Mouse (Mus musculus) limb, embryonic 13.5 days (tissue): ENCODE results near the gene Zfp764. TPM values are rescaled to one million over a fixed set of nuclear protein-coding genes. Genes with fewer than 3 reads are reported as not detected.
A peak's percentile ranks its signal among the peaks of the same experiment; 100 is the strongest.
"Not testable (repeated sequence)": the region's sequence is repeated elsewhere in the genome, so short reads cannot be mapped to it uniquely, and the experiment has no call there.

Experiments
- ATAC-seq: fragments of 200-750 bp; cut with Nextera tagmentation; 2 replicates; pipeline ENCODE4 v1.8.0; 2017; ENCODE audit warnings: low read depth, moderate number of reproducible peaks, moderate TSS enrichment; ENCODE audit not compliant: low FRiP score
- H3K27ac ChIP-seq: fragments of 300-500 bp; sonication (generic); 2 replicates; pipeline ENCODE4 v1.5.1; 2015; ENCODE audit warnings: inconsistent platforms, mild to moderate bottlenecking, moderate library complexity
- H3K27me3 ChIP-seq: fragments of 300-500 bp; sonication (generic); 2 replicates; pipeline ENCODE4 v1.6.1; 2015; ENCODE audit warnings: mild to moderate bottlenecking, inconsistent platforms
- H3K36me3 ChIP-seq: fragments of 300-500 bp; sonication (generic); 2 replicates; pipeline ENCODE4 v1.6.1; 2015; ENCODE audit warnings: inconsistent platforms, mild to moderate bottlenecking, moderate library complexity
- H3K4me1 ChIP-seq: fragments of 300-500 bp; sonication (generic); 2 replicates; pipeline ENCODE4 v1.6.1; 2015; ENCODE audit warnings: inconsistent platforms
- H3K4me2 ChIP-seq: fragments of 300-500 bp; sonication (generic); replicated peaks from 2 replicates; pipeline ENCODE4 v1.6.1; 2015; ENCODE audit warnings: inconsistent platforms, mild to moderate bottlenecking, moderate library complexity
- H3K4me3 ChIP-seq: fragments of 300-500 bp; sonication (generic); 2 replicates; pipeline ENCODE4 v1.5.1; 2015; ENCODE audit warnings: moderate library complexity, mild to moderate bottlenecking, inconsistent platforms
- H3K9ac ChIP-seq: fragments of 300-500 bp; sonication (generic); 2 replicates; pipeline ENCODE4 v1.6.1; 2015; ENCODE audit warnings: mild to moderate bottlenecking, inconsistent platforms
- H3K9me3 ChIP-seq: fragments of 300-500 bp; sonication (generic); 2 replicates; pipeline ENCODE4 v1.6.1; 2016; ENCODE audit warnings: inconsistent platforms
- WGBS: fragments of 180-500 bp; shearing (Covaris S2); methylation state at CpG from one replicate; pipeline ENCODE4 v1.1.7; 2015; 5-methylcytosine and 5-hydroxymethylcytosine counted together
- polyA plus RNA-seq: library from polyadenylated mRNA; unstranded; fragments of >200 nt; fragmentation: Nextera tagmentation; extraction: Ambion mirVana; gene quantifications from 2 replicates; pipeline ENCODE4 v1.2.1, GENCODE M21; 2015

Zfp764 gene
- polyA plus RNA-seq, 1 experiment from 2014 or later, result 8.4 TPM

DNA sequence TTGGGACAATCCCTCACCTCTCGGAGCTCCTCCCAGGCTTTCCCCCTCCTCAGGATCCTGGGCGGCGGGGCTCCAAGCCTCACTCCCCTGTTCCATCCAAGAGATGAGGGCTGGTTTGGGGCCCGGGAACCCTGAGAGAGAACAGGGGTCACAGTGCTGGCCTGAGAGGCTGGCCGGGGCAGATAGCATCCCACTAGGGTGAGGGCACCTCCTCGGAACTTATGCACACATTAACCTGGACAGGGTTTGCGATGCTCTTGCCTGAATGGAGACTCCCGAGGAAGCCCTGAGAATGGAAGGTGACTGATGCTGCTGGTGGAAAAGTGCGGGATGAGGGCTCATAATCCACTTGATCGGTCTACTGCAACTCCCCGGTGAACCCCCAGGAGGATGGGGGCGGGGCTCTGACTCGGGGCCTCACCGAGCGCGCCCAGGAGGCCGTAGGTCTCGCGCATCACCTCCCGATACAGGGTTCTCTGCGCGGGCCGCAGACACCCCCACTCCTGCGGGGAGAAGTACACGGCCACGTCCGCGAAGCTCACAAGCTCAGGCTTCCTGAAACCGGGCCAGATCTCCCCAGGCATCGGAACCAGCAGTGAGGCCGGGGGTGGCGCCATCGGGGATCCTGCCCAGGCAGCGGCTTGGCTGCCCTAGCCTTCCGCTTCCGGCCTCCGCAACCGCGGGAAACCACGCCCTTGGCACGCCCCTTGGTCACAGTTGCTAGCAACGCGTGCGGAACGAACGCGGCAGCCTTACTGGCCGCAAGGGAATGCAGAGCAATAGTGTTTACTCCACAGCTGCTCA lies 15.0 kb upstream of the Zfp764 start, which contains the start of gene Zfp688:
Zfp688 (minus strand) TSS at position 681 of the 804 bp plus-strand sequence.
- H3K4me3 ChIP-seq, result peak within 1 kb of the TSS; percentile 75
- ATAC-seq, result peak; percentile 96
- WGBS, result under 1% methylated on average over 48 of the region's 48 CpGs
- peaks cover 18% of the 10 kb centered on the region for H3K27me3 ChIP-seq
- H3K4me2 ChIP-seq, result peak within 1 kb of the TSS; percentile 98
- peaks cover 15% of the 10 kb centered on the region for H3K4me1 ChIP-seq
- H3K36me3 ChIP-seq, result peaks cover 18% of the 10 kb centered on the region
- H3K9ac ChIP-seq, result peak within 1 kb of the TSS; percentile 93
- peak within 1 kb of the TSS; percentile 62; the same call in 1 of the 2 replicates for H3K27ac ChIP-seq
- no peaks in the 10 kb centered on the region for H3K9me3 ChIP-seq

DNA sequence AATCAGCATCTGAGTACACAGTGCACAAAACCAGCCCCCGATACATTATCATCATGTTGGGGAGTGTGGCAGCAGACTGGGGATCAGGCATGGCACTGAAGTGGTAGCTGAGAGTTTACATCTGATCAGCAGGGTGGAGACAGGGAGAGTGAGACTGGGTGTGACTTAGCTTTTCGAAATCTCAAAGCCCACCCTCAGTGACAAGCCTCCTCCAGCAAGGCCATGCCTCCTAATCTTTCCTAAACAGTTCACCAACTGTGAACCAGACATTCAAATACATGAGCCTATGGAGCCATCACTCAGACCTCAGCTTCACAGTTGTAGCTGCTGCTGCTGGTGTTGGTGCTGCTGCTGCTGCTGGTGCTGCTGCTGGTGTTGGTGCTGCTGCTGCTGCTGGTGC lies 4.8 kb upstream of the Zfp764 start:
- no peaks in the 10 kb centered on the region for H3K36me3 ChIP-seq
- no peak overlapping the region for H3K4me3 ChIP-seq
- 66% methylated on average over 2 of the region's 2 CpGs for WGBS
- no peak for ATAC-seq
- H3K9me3 ChIP-seq, result no peaks in the 10 kb centered on the region
- H3K4me1 ChIP-seq, result no peaks in the 10 kb centered on the region
- H3K9ac ChIP-seq, result no peak overlapping the region
- H3K4me2 ChIP-seq, result no peak overlapping the region
- H3K27ac ChIP-seq, result no peak overlapping the region
- H3K27me3 ChIP-seq, result no peaks in the 10 kb centered on the region

DNA sequence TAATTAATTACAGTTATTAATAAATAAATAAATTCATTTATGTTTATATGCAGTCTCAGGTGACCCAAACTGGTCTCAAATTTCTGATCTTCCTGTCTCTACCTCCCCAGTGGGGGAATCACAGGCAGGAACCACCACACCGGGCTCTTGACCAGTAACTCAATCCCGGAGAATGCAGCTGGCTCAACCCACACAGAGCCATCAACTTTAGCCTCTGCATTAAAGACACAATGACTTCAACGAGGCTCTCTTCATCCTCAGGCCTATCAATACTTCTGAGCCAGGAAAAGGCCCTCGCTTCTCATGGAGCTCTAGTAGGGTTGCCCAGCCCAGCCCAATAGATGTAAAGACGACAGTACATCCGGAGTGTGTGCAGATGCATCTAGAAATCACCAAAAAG lies 2.5 kb downstream of the Zfp764 start:
- H3K9me3 ChIP-seq, H3K4me2 ChIP-seq, H3K4me3 ChIP-seq, H3K27me3 ChIP-seq, H3K4me1 ChIP-seq, H3K27ac ChIP-seq, ATAC-seq, H3K9ac ChIP-seq: not testable (repeated sequence)
- 96% methylated on average over 6 of the region's 6 CpGs for WGBS
- H3K36me3 ChIP-seq, result peaks cover 10% of the 10 kb centered on the region

DNA sequence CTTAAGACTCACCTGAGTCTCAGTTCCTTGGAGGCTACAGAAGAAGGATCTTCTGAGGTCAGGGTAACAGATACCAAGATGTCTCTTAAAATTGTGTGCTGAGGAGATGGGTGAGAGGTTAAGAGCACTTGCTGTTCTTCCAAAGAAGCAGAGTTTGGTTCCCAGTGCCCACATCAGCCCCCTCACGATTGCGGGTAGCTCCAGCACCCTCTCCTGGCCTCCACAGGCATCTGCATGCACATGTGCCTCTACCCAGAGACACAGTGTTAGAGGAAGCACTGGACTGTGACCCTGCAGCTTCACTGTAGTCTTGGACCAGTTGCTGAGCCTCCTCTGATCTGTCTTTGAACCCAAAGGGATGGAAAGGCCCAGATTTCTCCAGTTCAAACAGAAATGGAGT lies 3.6 kb downstream of the Zfp764 start:
- peaks cover 10% of the 10 kb centered on the region for H3K36me3 ChIP-seq
- H3K4me1 ChIP-seq, result peaks cover 6% of the 10 kb centered on the region; the same call in 1 of the 2 replicates
- 63% methylated on average over 2 of the region's 2 CpGs for WGBS
- no peaks in the 10 kb centered on the region for H3K27me3 ChIP-seq
- no peak for ATAC-seq
- H3K9me3 ChIP-seq, result peaks cover 7% of the 10 kb centered on the region
- no peak overlapping the region for H3K4me3 ChIP-seq
- H3K9ac ChIP-seq, result no peak overlapping the region
- H3K4me2 ChIP-seq, result no peak overlapping the region
- no peak overlapping the region for H3K27ac ChIP-seq

DNA sequence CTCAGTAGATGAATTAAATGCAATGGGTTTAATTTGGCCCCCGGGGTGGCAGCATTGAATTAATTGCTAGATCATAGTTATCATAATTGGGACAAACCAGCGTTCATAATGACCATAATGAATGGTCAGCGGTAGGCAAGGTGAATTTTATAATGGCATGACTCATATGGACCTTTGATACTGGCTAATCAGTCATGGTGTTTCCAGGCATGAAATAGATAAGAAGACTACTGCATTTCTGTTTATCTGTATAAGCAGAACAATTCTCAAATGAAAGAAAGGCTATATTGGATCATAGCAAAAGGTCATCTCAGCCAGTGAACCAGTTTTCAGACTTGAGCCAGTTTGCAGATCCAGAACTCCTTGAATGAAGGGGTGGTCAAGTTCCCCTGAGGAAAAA lies 6.3 kb downstream of the Zfp764 start:
- H3K27me3 ChIP-seq, result 0 out of 2 replicates have a peak, but pooled peaks cover 3% of the 10 kb centered on the region
- H3K4me3 ChIP-seq, result no peak overlapping the region
- H3K4me1 ChIP-seq, result no peaks in the 10 kb centered on the region
- H3K9me3 ChIP-seq, result peaks cover 6% of the 10 kb centered on the region
- H3K36me3 ChIP-seq, result peaks cover 10% of the 10 kb centered on the region
- H3K4me2 ChIP-seq, result no peak overlapping the region
- H3K27ac ChIP-seq, result no peak overlapping the region
- no peak overlapping the region for H3K9ac ChIP-seq
- no peak for ATAC-seq
- 66% methylated on average over 3 of the region's 3 CpGs for WGBS

DNA sequence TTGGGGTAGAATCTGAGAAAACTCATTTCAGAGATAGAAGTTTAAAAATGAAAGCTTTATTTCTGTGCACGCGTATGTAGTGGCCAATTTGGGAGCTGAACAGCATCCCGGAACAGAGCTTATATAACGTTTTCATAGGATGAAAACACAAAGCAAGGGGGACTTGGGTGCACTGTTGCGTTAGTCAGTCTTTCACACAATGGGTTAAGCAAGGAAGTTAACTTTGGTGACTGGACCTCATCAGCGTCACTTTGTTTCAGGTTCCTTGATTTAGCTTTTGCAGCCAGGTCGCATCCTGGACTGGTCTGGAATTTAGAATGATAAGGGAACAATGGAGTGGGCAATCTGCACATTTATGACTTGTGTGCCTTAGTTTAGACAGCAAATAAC lies 12.7 kb downstream of the Zfp764 start:
- peak overlapping the region; percentile 75; the same call in 1 of the 2 replicates for H3K27ac ChIP-seq
- H3K36me3 ChIP-seq, result peaks cover 16% of the 10 kb centered on the region
- peak overlapping the region; percentile 80 for H3K4me2 ChIP-seq
- 0 out of 2 replicates have a peak, but pooled peaks have one; percentile 16 for ATAC-seq
- peaks cover 16% of the 10 kb centered on the region for H3K4me1 ChIP-seq
- H3K4me3 ChIP-seq, result peak overlapping the region; percentile 69
- WGBS, result 20% methylated on average over 7 of the region's 7 CpGs
- no peaks in the 10 kb centered on the region for H3K9me3 ChIP-seq
- 0 out of 2 replicates have a peak, but pooled peaks cover 3% of the 10 kb centered on the region for H3K27me3 ChIP-seq
- H3K9ac ChIP-seq, result peak overlapping the region; percentile 66

DNA sequence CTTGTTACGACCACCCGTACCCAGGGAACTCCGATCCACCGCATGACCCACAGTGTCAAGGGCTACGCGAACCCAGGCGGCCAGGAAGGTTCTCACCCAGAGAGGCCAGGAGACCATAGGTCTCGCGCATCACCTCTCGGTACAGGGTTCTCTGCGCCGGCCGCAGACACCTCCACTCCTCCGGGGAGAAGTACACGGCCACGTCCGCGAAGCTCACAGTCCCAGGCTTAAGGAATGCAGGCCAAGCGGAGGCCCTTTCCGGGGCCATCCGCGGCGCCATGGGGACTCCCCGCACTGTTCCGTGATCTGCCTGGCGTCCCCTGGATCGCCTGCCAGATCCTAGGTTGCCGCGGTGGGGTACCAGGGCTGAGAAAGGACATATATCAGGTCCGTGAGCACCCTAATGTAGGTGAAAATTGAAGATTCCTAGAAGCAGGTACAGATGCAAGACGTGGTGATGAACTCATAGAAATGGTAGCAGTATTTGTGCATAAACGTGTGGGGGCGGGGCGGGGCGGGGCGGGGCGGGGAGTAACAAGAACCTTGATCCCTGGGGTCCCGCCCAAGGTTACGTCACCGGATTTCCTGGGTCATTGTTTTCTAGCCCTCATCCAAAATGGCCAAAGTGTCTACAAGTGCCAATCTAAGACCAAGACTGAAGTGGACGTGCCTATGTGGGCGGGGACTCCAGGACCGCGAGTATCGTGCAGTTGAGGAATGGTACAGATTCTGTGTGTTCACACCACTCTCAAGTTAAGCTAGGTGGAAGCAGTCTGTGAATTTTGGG lies 13.3 kb downstream of the Zfp764 start, which contains the start of gene E430018J23Rik:
E430018J23Rik (minus strand) TSS at position 473 of the 787 bp plus-strand sequence.
- Histone ChIP-seq H3K36me3 (peaks cover 16% of the 10 kb centered on the region), H3K4me2 (peak within 1 kb of the TSS; percentile 80), H3K4me1 (peaks cover 16% of the 10 kb centered on the region), H3K4me3 (peak within 1 kb of the TSS; percentile 69), H3K9me3 (no peaks in the 10 kb centered on the region), H3K27ac (peak within 1 kb of the TSS; percentile 87), H3K9ac (peak within 1 kb of the TSS; percentile 86), H3K27me3 (0 out of 2 replicates have a peak, but pooled peaks cover 3% of the 10 kb centered on the region)
- ATAC-seq, result peak; percentile 93
- WGBS, result under 1% methylated on average over 45 of the region's 45 CpGs

DNA sequence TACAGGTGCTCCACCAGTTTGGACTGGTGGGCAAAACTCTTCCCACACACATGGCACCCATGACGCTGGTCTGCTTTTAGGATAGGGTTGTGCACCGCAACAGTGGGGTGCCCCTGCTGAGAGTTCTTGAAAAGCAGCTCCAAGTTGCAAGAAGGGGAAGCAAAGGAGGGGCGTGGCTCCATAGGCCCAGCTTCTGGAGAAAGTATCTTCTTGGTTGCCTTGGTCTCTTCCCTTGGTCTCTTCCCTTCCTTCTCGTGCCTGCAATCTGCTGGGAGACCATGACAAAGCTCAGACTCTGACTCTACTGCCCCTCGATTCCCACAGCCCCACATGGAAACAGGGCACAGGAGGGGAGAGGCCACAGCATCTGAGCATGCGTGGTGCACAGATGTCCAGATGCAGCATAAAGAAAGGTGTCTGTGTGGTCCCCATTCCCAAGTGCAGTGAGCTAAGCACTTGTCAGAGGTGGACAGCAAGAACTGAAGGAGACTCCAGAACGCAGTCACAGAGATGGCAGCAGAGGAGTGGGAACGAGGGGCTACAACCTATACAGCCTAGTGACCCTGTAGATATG lies 14.3 kb downstream of the Zfp764 start:
- peak overlapping the region; percentile 86 for H3K9ac ChIP-seq
- WGBS, result 80% methylated on average over 8 of the region's 8 CpGs
- H3K4me3 ChIP-seq, result peak overlapping the region; percentile 69
- ATAC-seq, result no peak
- peaks cover 16% of the 10 kb centered on the region for H3K4me1 ChIP-seq
- H3K4me2 ChIP-seq, result peak overlapping the region; percentile 80
- H3K27me3 ChIP-seq, result 0 out of 2 replicates have a peak, but pooled peaks cover 3% of the 10 kb centered on the region
- no peaks in the 10 kb centered on the region for H3K9me3 ChIP-seq
- peaks cover 16% of the 10 kb centered on the region for H3K36me3 ChIP-seq
- H3K27ac ChIP-seq, result no peak overlapping the region

DNA sequence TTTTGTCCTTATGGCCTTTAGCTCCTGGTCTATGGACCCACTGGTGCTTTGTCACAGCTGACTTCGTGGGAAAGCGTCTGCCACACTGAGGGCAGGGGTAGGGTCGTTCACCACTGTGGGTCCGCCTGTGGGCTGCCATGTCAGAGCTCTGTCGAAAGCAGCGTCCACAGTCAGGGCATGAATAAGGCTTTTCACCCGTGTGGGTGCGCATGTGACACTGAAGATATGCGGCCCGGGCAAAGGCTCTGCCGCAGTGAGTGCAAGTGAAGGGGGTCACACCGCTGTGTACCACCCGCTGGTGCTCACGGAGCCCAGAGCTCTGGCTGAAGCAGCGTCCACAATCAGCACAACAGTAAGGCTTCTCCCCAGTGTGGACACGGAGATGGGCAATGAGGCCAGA lies 15.1 kb downstream of the Zfp764 start:
- Histone ChIP-seq H3K9me3 (no peaks in the 10 kb centered on the region), H3K9ac (no peak overlapping the region), H3K27ac (no peak overlapping the region), H3K4me2 (no peak overlapping the region), H3K27me3 (no peaks in the 10 kb centered on the region), H3K36me3 (peaks cover 16% of the 10 kb centered on the region), H3K4me1 (peaks cover 16% of the 10 kb centered on the region), H3K4me3 (no peak overlapping the region)
- ATAC-seq, result no peak
- WGBS, result 98% methylated on average over 16 of the region's 16 CpGs

DNA sequence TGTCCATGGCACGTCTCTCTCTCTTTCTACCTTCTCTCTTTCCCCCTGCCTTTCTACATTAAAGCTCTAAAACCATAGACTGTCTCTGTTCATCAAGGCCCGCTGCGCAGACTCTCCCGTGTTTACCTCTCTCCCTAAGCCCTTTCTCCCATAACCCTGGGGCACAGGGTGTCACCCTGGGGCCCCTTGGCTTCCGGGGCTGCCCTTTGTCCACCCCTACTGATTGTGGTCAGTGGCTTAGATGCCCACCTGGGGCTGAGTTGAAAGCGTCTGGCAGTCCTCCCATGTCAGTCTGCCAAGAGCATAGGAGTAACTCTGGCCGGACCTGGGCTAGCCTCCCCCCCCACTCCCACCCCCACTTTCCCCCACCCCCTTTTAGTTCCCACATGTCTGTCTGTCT lies 16.3 kb downstream of the Zfp764 start:
- peaks cover 20% of the 10 kb centered on the region for H3K36me3 ChIP-seq
- H3K4me2 ChIP-seq, result no peak overlapping the region
- no peak overlapping the region for H3K9ac ChIP-seq
- H3K27me3 ChIP-seq, result no peaks in the 10 kb centered on the region
- peaks cover 20% of the 10 kb centered on the region for H3K4me1 ChIP-seq
- H3K27ac ChIP-seq, result no peak overlapping the region
- H3K9me3 ChIP-seq, result peaks cover 3% of the 10 kb centered on the region; the same call in 1 of the 2 replicates
- no peak for ATAC-seq
- no peak overlapping the region for H3K4me3 ChIP-seq
- WGBS, result 77% methylated on average over 7 of the region's 7 CpGs

DNA sequence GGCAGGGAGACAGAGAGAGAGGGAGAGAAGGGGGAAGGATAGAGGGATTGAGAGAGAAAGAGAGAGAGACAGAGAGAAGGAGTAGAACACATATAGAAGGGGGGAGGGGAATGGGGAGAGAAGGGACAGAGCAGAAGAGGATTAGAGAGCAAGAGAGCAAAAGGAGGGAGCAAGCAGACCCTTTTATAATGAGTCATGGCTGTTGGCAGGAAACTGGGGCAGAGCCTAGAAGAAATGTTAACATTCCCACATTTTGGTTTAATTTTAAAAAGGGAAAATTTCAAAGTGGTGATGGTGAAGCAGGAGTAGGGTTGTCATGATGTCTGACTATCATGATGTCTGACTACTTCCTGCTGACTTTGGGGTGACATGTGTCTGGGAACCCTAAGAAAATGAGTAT lies 18.4 kb downstream of the Zfp764 start:
- Histone ChIP-seq H3K4me1 (peaks cover 14% of the 10 kb centered on the region), H3K36me3 (peaks cover 35% of the 10 kb centered on the region), H3K9me3 (peaks cover 12% of the 10 kb centered on the region; the same call in 1 of the 2 replicates)
- H3K4me2 ChIP-seq, H3K9ac ChIP-seq, H3K27ac ChIP-seq, H3K27me3 ChIP-seq, ATAC-seq, H3K4me3 ChIP-seq: not testable (repeated sequence)
